Mouse (Mus musculus): Measurements from ENCODE around the gene Sprn. TPM values are rescaled to one million over a fixed set of nuclear protein-coding genes. Genes with fewer than 3 reads are reported as not detected.

The Sprn gene
- polyA plus RNA-seq, 1 experiment, result 0.30 TPM

DNA sequence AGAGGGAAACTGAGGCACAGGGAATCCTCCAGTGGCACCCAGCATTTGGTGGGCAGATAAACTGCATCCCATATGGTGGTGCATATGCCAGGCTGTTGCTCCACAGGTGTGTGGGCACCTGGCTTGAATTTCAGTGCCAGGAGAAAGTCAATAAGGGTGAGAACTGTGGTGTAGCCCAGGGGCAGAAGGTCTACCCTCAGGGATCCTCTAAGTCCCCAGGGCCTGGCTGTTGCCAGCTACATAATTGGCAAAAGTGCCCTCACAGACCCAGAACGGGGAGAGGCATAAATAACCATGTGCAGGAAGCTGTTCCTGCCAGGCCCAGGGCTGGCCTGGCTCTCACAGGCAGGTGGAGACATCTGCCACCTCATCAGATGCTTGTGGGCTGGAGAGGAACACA is 18.3 kb upstream of the Sprn start, which contains the start of gene Olfr523:
Gene Olfr523, plus strand, starts transcription at position 282 of the 400 bp plus-strand sequence.
- Histone ChIP-seq H3K27ac (ENCODE audit: control insufficient read depth, insufficient read depth, low read depth, low read length) (no peak within 1 kb of the TSS), H3K4me1 (ENCODE audit: control insufficient read depth, insufficient read depth, low read length) (no peaks in the 10 kb centered on the region), H3K36me3 (ENCODE audit: control insufficient read depth, insufficient read depth, low read length) (no peaks in the 10 kb centered on the region), H3K27me3 (ENCODE audit: control insufficient read depth, insufficient read depth, low read length) (no peaks in the 10 kb centered on the region), H3K4me3 (ENCODE audit: control insufficient read depth, low read depth, low read length) (no peak within 1 kb of the TSS)
- no peak for TF ChIP-seq CTCF (IDR thresholded peaks at IDR 0.05; ENCODE audit: control insufficient read depth, insufficient read depth, insufficient replicate concordance, low read depth, low read length)
- no peak for TF ChIP-seq POLR2A (IDR thresholded peaks at IDR 0.05; ENCODE audit: control insufficient read depth, low read depth, low read length)

GRCm38 (mm10) chr7:140170863-140171262 is 16.2 kb upstream of the Sprn start:
- Histone ChIP-seq H3K27ac (ENCODE audit: control insufficient read depth, insufficient read depth, low read depth, low read length) (no peak overlapping the region), H3K36me3 (ENCODE audit: control insufficient read depth, insufficient read depth, low read length) (no peaks in the 10 kb centered on the region)
- TF ChIP-seq POLR2A (IDR thresholded peaks at IDR 0.05; ENCODE audit: control insufficient read depth, low read depth, low read length), result no peak
- TF ChIP-seq CTCF (IDR thresholded peaks at IDR 0.05; ENCODE audit: control insufficient read depth, insufficient read depth, insufficient replicate concordance, low read depth, low read length), result no peak

GRCm38 (mm10) chr7:140169386-140169785 is 14.7 kb upstream of the Sprn start:
- Histone ChIP-seq H3K36me3 (ENCODE audit: control insufficient read depth, insufficient read depth, low read length) (no peaks in the 10 kb centered on the region), H3K27ac (ENCODE audit: control insufficient read depth, insufficient read depth, low read depth, low read length) (no peak overlapping the region), H3K27me3 (ENCODE audit: control insufficient read depth, insufficient read depth, low read length) (no peaks in the 10 kb centered on the region), H3K4me3 (ENCODE audit: control insufficient read depth, low read depth, low read length) (no peak overlapping the region), H3K4me1 (ENCODE audit: control insufficient read depth, insufficient read depth, low read length) (no peaks in the 10 kb centered on the region)
- TF ChIP-seq POLR2A (IDR thresholded peaks at IDR 0.05; ENCODE audit: control insufficient read depth, low read depth, low read length) (no peak), CTCF (IDR thresholded peaks at IDR 0.05; ENCODE audit: control insufficient read depth, insufficient read depth, insufficient replicate concordance, low read depth, low read length) (no peak)

More at GRCm38 (mm10) chr7:140170863-140171262, 16.2 kb upstream of the Sprn start:
- Histone ChIP-seq H3K4me3 (ENCODE audit: control insufficient read depth, low read depth, low read length) (no peak overlapping the region), H3K4me1 (ENCODE audit: control insufficient read depth, insufficient read depth, low read length) (no peaks in the 10 kb centered on the region), H3K27me3 (ENCODE audit: control insufficient read depth, insufficient read depth, low read length) (no peaks in the 10 kb centered on the region)

DNA sequence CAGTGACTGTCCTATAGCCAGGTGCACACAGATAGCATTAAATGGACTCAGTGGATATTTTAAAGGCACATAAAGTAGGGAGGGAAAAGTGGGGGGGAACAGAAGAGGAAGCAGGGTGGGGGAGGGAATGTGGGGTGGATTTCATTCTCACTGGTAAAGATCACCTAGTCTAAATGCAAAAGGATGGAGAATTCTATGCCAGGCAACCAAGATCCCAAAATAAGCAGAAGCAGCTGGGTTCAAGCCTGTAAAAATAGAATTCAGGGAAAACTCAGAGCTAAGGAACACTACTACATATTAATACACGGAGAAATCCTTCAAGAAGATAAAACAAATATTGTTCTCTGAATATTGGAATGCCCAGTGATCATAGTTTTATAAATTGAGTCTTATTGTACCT is 13.3 kb upstream of the Sprn start:
- Histone ChIP-seq H3K27ac (ENCODE audit: control insufficient read depth, insufficient read depth, low read depth, low read length) (no peak overlapping the region), H3K4me1 (ENCODE audit: control insufficient read depth, insufficient read depth, low read length) (no peaks in the 10 kb centered on the region), H3K4me3 (ENCODE audit: control insufficient read depth, low read depth, low read length) (no peak overlapping the region), H3K27me3 (ENCODE audit: control insufficient read depth, insufficient read depth, low read length) (no peaks in the 10 kb centered on the region), H3K36me3 (ENCODE audit: control insufficient read depth, insufficient read depth, low read length) (no peaks in the 10 kb centered on the region)
- TF ChIP-seq POLR2A (IDR thresholded peaks at IDR 0.05; ENCODE audit: control insufficient read depth, low read depth, low read length), result no peak
- no peak for TF ChIP-seq CTCF (IDR thresholded peaks at IDR 0.05; ENCODE audit: control insufficient read depth, insufficient read depth, insufficient replicate concordance, low read depth, low read length)

GRCm38 (mm10) chr7:140164664-140165063 is 10.0 kb upstream of the Sprn start, which contains the start of gene Olfr522:
Olfr522 (minus strand) TSS chr7:140164764.
- H3K4me1 ChIP-seq (ENCODE audit: control insufficient read depth, insufficient read depth, low read length), result no peaks in the 10 kb centered on the region
- no peak within 1 kb of the TSS for H3K4me3 ChIP-seq (ENCODE audit: control insufficient read depth, low read depth, low read length)
- no peaks in the 10 kb centered on the region for H3K36me3 ChIP-seq (ENCODE audit: control insufficient read depth, insufficient read depth, low read length)
- no peaks in the 10 kb centered on the region for H3K27me3 ChIP-seq (ENCODE audit: control insufficient read depth, insufficient read depth, low read length)
- H3K27ac ChIP-seq (ENCODE audit: control insufficient read depth, insufficient read depth, low read depth, low read length), result no peak within 1 kb of the TSS
- TF ChIP-seq CTCF (IDR thresholded peaks at IDR 0.05; ENCODE audit: control insufficient read depth, insufficient read depth, insufficient replicate concordance, low read depth, low read length) (no peak), POLR2A (IDR thresholded peaks at IDR 0.05; ENCODE audit: control insufficient read depth, low read depth, low read length) (no peak)

GRCm38 (mm10) chr7:140160363-140160762 is 5.7 kb upstream of the Sprn start:
- Histone ChIP-seq H3K36me3 (ENCODE audit: control insufficient read depth, insufficient read depth, low read length) (no peaks in the 10 kb centered on the region), H3K27ac (ENCODE audit: control insufficient read depth, insufficient read depth, low read depth, low read length) (no peak overlapping the region), H3K4me1 (ENCODE audit: control insufficient read depth, insufficient read depth, low read length) (no peaks in the 10 kb centered on the region), H3K4me3 (ENCODE audit: control insufficient read depth, low read depth, low read length) (no peak overlapping the region), H3K27me3 (ENCODE audit: control insufficient read depth, insufficient read depth, low read length) (no peaks in the 10 kb centered on the region)
- no peak for TF ChIP-seq POLR2A (IDR thresholded peaks at IDR 0.05; ENCODE audit: control insufficient read depth, low read depth, low read length)
- TF ChIP-seq CTCF (IDR thresholded peaks at IDR 0.05; ENCODE audit: control insufficient read depth, insufficient read depth, insufficient replicate concordance, low read depth, low read length), result no peak

DNA sequence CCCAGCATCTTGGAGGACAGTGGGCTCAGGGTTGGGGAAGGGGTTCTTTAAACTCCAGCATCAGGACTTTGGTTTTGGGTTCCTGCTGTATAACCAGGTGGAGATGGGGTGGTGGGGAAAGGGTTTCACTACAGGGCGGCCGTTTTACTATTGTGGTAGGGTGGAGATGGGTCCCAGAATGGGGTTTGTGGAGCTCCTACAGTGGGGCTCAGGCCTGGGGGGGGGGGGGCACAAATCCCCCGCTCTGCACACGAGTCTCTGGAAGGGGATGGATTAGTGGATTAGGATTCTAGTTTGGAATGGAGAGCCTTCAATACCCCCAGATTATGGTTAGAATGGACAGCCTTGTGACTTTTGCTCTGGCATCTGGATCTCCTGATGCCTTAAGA is 854 bp downstream of the Sprn start:
- H3K4me3 ChIP-seq (ENCODE audit: control insufficient read depth, low read depth, low read length), result no peak overlapping the region; the same call in 1 of the 2 replicates

DNA sequence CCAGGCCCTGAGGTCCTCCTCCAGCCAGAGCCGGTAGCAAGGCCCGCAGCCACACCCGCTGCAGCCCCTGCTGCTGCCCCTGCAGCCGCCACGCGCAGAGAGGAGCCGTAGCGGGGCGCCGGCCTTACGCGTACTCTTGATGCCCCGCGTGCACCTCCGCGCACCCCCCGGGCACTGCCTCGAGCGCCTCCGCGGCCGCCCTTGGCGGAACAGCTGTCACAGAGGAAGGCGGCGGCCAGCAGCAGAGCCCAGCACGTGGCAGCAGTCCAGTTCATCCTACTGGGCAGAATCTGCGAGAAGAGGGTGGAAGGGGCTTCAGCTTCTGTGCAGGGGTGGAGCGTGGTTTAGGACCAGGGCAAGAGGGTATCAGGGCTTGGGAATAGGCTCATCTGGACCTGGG is 1.3 kb downstream of the Sprn start:
- peaks cover 13% of the 10 kb centered on the region for H3K4me1 ChIP-seq (ENCODE audit: control insufficient read depth, insufficient read depth, low read length)
- TF ChIP-seq CTCF (IDR thresholded peaks at IDR 0.05; ENCODE audit: control insufficient read depth, insufficient read depth, insufficient replicate concordance, low read depth, low read length) (no peak), POLR2A (IDR thresholded peaks at IDR 0.05; ENCODE audit: control insufficient read depth, low read depth, low read length) (no peak)
- no peaks in the 10 kb centered on the region for H3K36me3 ChIP-seq (ENCODE audit: control insufficient read depth, insufficient read depth, low read length)
- no peaks in the 10 kb centered on the region for H3K27me3 ChIP-seq (ENCODE audit: control insufficient read depth, insufficient read depth, low read length)
- H3K27ac ChIP-seq (ENCODE audit: control insufficient read depth, insufficient read depth, low read depth, low read length), result no peak overlapping the region
- peak overlapping the region; percentile 28 for H3K4me3 ChIP-seq (ENCODE audit: control insufficient read depth, low read depth, low read length)

More for the DNA sequence above, 854 bp downstream of the Sprn start:
- H3K27me3 ChIP-seq (ENCODE audit: control insufficient read depth, insufficient read depth, low read length), result no peaks in the 10 kb centered on the region
- no peaks in the 10 kb centered on the region for H3K36me3 ChIP-seq (ENCODE audit: control insufficient read depth, insufficient read depth, low read length)
- TF ChIP-seq CTCF (IDR thresholded peaks at IDR 0.05; ENCODE audit: control insufficient read depth, insufficient read depth, insufficient replicate concordance, low read depth, low read length) (no peak), POLR2A (IDR thresholded peaks at IDR 0.05; ENCODE audit: control insufficient read depth, low read depth, low read length) (no peak)
- H3K4me1 ChIP-seq (ENCODE audit: control insufficient read depth, insufficient read depth, low read length), result peaks cover 13% of the 10 kb centered on the region
- H3K27ac ChIP-seq (ENCODE audit: control insufficient read depth, insufficient read depth, low read depth, low read length), result no peak overlapping the region
